Comparison of ENCODE assay signal across 8 mouse cellular contexts in genomic region chr4:3090742-3091141, GRCm38 (mm10).
DNase-seq lines count a peak whose midpoint lies in the region; ATAC-seq and TF ChIP-seq lines count a peak whose summit lies in the region.
"Had no signal": no experiment of that assay in that cellular context is flagged by ENCODE, and none has a peak within 500 bp of the region (broad histone marks: within the 10 kb centered on the region; RNA-seq: fewer than 3 reads in every experiment).

No protein-coding gene starts in this region.

- DNase-seq in liver, adult 2 months (ENCODE audit: extremely low read depth, low read depth, low spot score) = peak; percentile 14
- no peak for DNase-seq in liver
- peak; percentile 1 for DNase-seq in brain, embryonic 14.5 days (ENCODE audit: low read depth)
- DNase-seq in left cerebral cortex, adult 2 months (ENCODE audit: extremely low spot score in 1 of 2, low spot score in 2 of 2) = no peak
- DNase-seq: adrenal gland, postnatal 25 days had no signal

- ATAC-seq in inflammation-experienced regulatory T-cells, adult 6 months = peak; percentile 41
- peak; percentile 53 for ATAC-seq in neural tube, embryonic 13.5 days (ENCODE audit: low read depth)
- no peak; the same call in 1 of the 2 replicates for ATAC-seq in forebrain, embryonic 15.5 days (replicated peaks)

- no peaks in the 10 kb centered on the region for H3K27me3 ChIP-seq in liver, adult 2 months (ENCODE audit: control insufficient read depth, insufficient read depth, low read length)
- no peaks in the 10 kb centered on the region for H3K27me3 ChIP-seq in neural tube, embryonic 13.5 days
- H3K27me3 ChIP-seq in forebrain, embryonic 15.5 days = no peaks in the 10 kb centered on the region

- no peaks in the 10 kb centered on the region for H3K79me2 ChIP-seq in liver, adult 2 months (ENCODE audit: control insufficient read depth, insufficient read depth, low read length)

- peaks cover 49% of the 10 kb centered on the region for H3K9me3 ChIP-seq in neural tube, embryonic 13.5 days
- peaks cover 32% of the 10 kb centered on the region for H3K9me3 ChIP-seq in forebrain, embryonic 15.5 days

- H3K4me1 ChIP-seq in liver, adult 2 months (ENCODE audit: control insufficient read depth, insufficient read depth, low read length) = no peaks in the 10 kb centered on the region
- H3K4me1 ChIP-seq in neural tube, embryonic 13.5 days (replicated peaks) = no peaks in the 10 kb centered on the region
- H3K4me1 ChIP-seq in forebrain, embryonic 15.5 days = no peaks in the 10 kb centered on the region

- no peaks in the 10 kb centered on the region for H3K36me3 ChIP-seq in liver, adult 2 months (ENCODE audit: control insufficient read depth, insufficient read depth, low read length)
- 0 out of 2 replicates have a peak, but pooled peaks cover 2% of the 10 kb centered on the region for H3K36me3 ChIP-seq in neural tube, embryonic 13.5 days
- H3K36me3 ChIP-seq in forebrain, embryonic 15.5 days = no peaks in the 10 kb centered on the region

- no peak for TF ChIP-seq CTCF in liver, adult 2 months (IDR thresholded peaks at IDR 0.05; ENCODE audit: low read depth, low read length)
- no peak for TF ChIP-seq CTCF in brain, embryonic 14.5 days (IDR thresholded peaks at IDR 0.05; ENCODE audit: borderline replicate concordance, extremely low read depth, insufficient read depth, insufficient read length)
- TF ChIP-seq CTCF in left cerebral cortex, adult 2 months (IDR thresholded peaks at IDR 0.05) = no peak

- TF ChIP-seq POLR2A in liver, adult 2 months (IDR thresholded peaks at IDR 0.05; ENCODE audit: extremely low read depth, insufficient read depth, low read length) = no peak
- TF ChIP-seq POLR2A in brain, embryonic 14.5 days (IDR thresholded peaks at IDR 0.05; ENCODE audit: borderline replicate concordance, extremely low read depth, insufficient read depth, insufficient read length, poor library complexity, severe bottlenecking) = no peak

- no peak overlapping the region for H3K9ac ChIP-seq in liver, adult 2 months (ENCODE audit: low read depth, low read length)
- H3K9ac ChIP-seq in neural tube, embryonic 13.5 days = no peak overlapping the region
- no peak overlapping the region for H3K9ac ChIP-seq in forebrain, embryonic 15.5 days (replicated peaks)

- WGBS in liver, adult 2 months = 70% methylated on average over 9 of the region's 9 CpGs
- 73% methylated on average over 9 of the region's 9 CpGs for WGBS in neural tube, embryonic 13.5 days
- 71% methylated on average over 9 of the region's 9 CpGs for whole genome bisulfite sequencing in forebrain, embryonic 15.5 days

- no peak overlapping the region for H3K27ac ChIP-seq in liver, adult 2 months (replicated peaks; ENCODE audit: insufficient read depth, low read depth, low read length)
- H3K27ac ChIP-seq in neural tube, embryonic 13.5 days (replicated peaks) = no peak overlapping the region
- no peak overlapping the region for H3K27ac ChIP-seq in left cerebral cortex, adult 2 months
- H3K27ac ChIP-seq in forebrain, embryonic 15.5 days (replicated peaks) = no peak overlapping the region

- H3K4me3 ChIP-seq in liver, adult 2 months (ENCODE audit: insufficient read depth, low read depth, low read length) = no peak overlapping the region
- no peak overlapping the region for H3K4me3 ChIP-seq in neural tube, embryonic 13.5 days
- no peak overlapping the region for H3K4me3 ChIP-seq in left cerebral cortex, adult 2 months
- H3K4me3 ChIP-seq in forebrain, embryonic 15.5 days = no peak overlapping the region

- intact Hi-C loops in left cerebral cortex, adult 2 months (cut with DNase I) = no loop called here

- no peak overlapping the region for H3K4me2 ChIP-seq in neural tube, embryonic 13.5 days
- H3K4me2 ChIP-seq in forebrain, embryonic 15.5 days (replicated peaks) = no peak overlapping the region

Comparison
In these comparisons a context has a peak if more than half of its experiments do, and no peak if none do; other contexts are left out.
1. DNase-seq: peak in liver, adult 2 months (single experiment) and brain, embryonic 14.5 days (single experiment); none in liver (single experiment) and left cerebral cortex, adult 2 months (0 of 2).